Mouse (Mus musculus): ENCODE results near the gene Dok3. TPM values are rescaled to one million over a fixed set of nuclear protein-coding genes. Genes with fewer than 3 reads are reported as not detected.
"Not testable (repeated sequence)": the region's sequence is repeated elsewhere in the genome, so short reads cannot be mapped to it uniquely, and the experiment has no call there.

Gene Dok3
- polyA plus RNA-seq, 1 experiment from 2014 or later: 1.1 TPM

GRCm38 (mm10) chr13:55570286-55570973 lies 41.3 kb upstream of the Dok3 start:
- WGBS (ENCODE audit: insufficient replicate concordance): under 1% methylated on average over 47 of the region's 47 CpGs
- H3K4me1 ChIP-seq (ENCODE audit: control insufficient read depth, insufficient read depth, low read length): peaks cover 9% of the 10 kb centered on the region
- peak overlapping the region; percentile 87 for H3K27ac ChIP-seq (ENCODE audit: low read depth, low read length)
- H3K9me3 ChIP-seq (replicated peaks; ENCODE audit: control insufficient read depth, low read length): peaks cover 2% of the 10 kb centered on the region; the same call in 1 of the 2 replicates
- H3K27me3 ChIP-seq (ENCODE audit: control insufficient read depth, insufficient read depth, low read length): no peaks in the 10 kb centered on the region
- peak overlapping the region; percentile 96 for H3K9ac ChIP-seq (ENCODE audit: low read depth, low read length)
- no peaks in the 10 kb centered on the region for H3K36me3 ChIP-seq (ENCODE audit: control insufficient read depth, insufficient read depth, low read length)
- peak overlapping the region; percentile 97 for H3K4me3 ChIP-seq (ENCODE audit: low read depth, low read length)
- peak overlapping the region; percentile 81 for H3K4me2 ChIP-seq
- ATAC-seq (replicated peaks; ENCODE audit: insufficient number of reproducible peaks, low FRiP score, low TSS enrichment): peak; percentile 61

DNA sequence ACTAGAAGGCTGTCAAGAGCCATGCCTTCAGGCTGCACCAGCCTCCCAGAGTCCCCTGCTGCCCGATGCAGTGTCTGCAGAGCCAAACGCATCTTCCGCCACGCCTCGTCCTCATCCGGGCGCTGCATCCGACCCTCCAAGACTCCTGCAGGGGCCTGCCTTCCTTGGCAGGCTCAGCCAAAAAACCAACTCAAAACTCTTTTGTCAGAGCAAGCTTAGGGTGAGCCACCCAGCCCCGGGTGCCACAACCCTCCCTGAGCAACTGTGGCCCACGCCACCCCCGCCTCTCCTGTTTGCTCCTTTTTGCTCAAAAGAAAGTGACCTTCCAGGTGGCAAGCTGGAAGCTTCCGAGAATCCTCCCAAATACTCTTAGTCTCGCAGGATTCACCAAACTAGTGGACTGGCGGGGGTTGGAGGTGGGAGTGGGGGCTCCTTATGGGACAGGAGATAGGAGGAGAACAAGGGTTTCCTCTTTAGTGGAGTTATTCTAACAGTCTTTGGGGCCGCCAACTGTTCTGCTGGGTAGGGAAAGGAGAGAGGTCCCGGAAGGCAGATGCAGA lies 40.7 kb upstream of the Dok3 start:
- no peak for ATAC-seq (replicated peaks; ENCODE audit: insufficient number of reproducible peaks, low FRiP score, low TSS enrichment)
- Histone ChIP-seq H3K4me1 (ENCODE audit: control insufficient read depth, insufficient read depth, low read length) (peaks cover 9% of the 10 kb centered on the region), H3K4me2 (peak overlapping the region; percentile 81), H3K9ac (ENCODE audit: low read depth, low read length) (peak overlapping the region; percentile 96), H3K9me3 (replicated peaks; ENCODE audit: control insufficient read depth, low read length) (peaks cover 2% of the 10 kb centered on the region; the same call in 1 of the 2 replicates), H3K27me3 (ENCODE audit: control insufficient read depth, insufficient read depth, low read length) (no peaks in the 10 kb centered on the region), H3K36me3 (ENCODE audit: control insufficient read depth, insufficient read depth, low read length) (no peaks in the 10 kb centered on the region), H3K27ac (ENCODE audit: low read depth, low read length) (no peak overlapping the region), H3K4me3 (ENCODE audit: low read depth, low read length) (peak overlapping the region; percentile 97)
- WGBS (ENCODE audit: insufficient replicate concordance): 16% methylated on average over 16 of the region's 16 CpGs

GRCm38 (mm10) chr13:55568524-55568923 lies 39.4 kb upstream of the Dok3 start:
- H3K27me3 ChIP-seq (ENCODE audit: control insufficient read depth, insufficient read depth, low read length); H3K4me1 ChIP-seq (ENCODE audit: control insufficient read depth, insufficient read depth, low read length); ATAC-seq (replicated peaks; ENCODE audit: insufficient number of reproducible peaks, low FRiP score, low TSS enrichment); H3K9ac ChIP-seq (ENCODE audit: low read depth, low read length); H3K27ac ChIP-seq (ENCODE audit: low read depth, low read length); H3K9me3 ChIP-seq (replicated peaks; ENCODE audit: control insufficient read depth, low read length); H3K4me3 ChIP-seq (ENCODE audit: low read depth, low read length); H3K36me3 ChIP-seq (ENCODE audit: control insufficient read depth, insufficient read depth, low read length); H3K4me2 ChIP-seq: not testable (repeated sequence)
- WGBS (ENCODE audit: insufficient replicate concordance): 80% methylated on average over 4 of the region's 4 CpGs

- Histone ChIP-seq H3K4me2 (no peak overlapping the region), H3K9me3 (replicated peaks; ENCODE audit: control insufficient read depth, low read length) (no peaks in the 10 kb centered on the region), H3K9ac (ENCODE audit: low read depth, low read length) (no peak overlapping the region), H3K4me1 (ENCODE audit: control insufficient read depth, insufficient read depth, low read length) (peaks cover 9% of the 10 kb centered on the region), H3K27me3 (ENCODE audit: control insufficient read depth, insufficient read depth, low read length) (no peaks in the 10 kb centered on the region), H3K27ac (ENCODE audit: low read depth, low read length) (no peak overlapping the region), H3K4me3 (ENCODE audit: low read depth, low read length) (no peak overlapping the region), H3K36me3 (ENCODE audit: control insufficient read depth, insufficient read depth, low read length) (no peaks in the 10 kb centered on the region)
- no peak for ATAC-seq (replicated peaks; ENCODE audit: insufficient number of reproducible peaks, low FRiP score, low TSS enrichment)
- 86% methylated on average over 2 of the region's 2 CpGs for WGBS (ENCODE audit: insufficient replicate concordance)
These were observed 38.9 kb upstream of the Dok3 start for GRCm38 (mm10) chr13:55567949-55568348.

GRCm38 (mm10) chr13:55567001-55567400 lies 37.9 kb upstream of the Dok3 start:
- WGBS (ENCODE audit: insufficient replicate concordance): 86% methylated on average over 6 of the region's 6 CpGs
- no peaks in the 10 kb centered on the region for H3K36me3 ChIP-seq (ENCODE audit: control insufficient read depth, insufficient read depth, low read length)
- no peak for ATAC-seq (replicated peaks; ENCODE audit: insufficient number of reproducible peaks, low FRiP score, low TSS enrichment)
- no peaks in the 10 kb centered on the region for H3K27me3 ChIP-seq (ENCODE audit: control insufficient read depth, insufficient read depth, low read length)
- H3K27ac ChIP-seq (ENCODE audit: low read depth, low read length): no peak overlapping the region
- H3K9me3 ChIP-seq (replicated peaks; ENCODE audit: control insufficient read depth, low read length): no peaks in the 10 kb centered on the region
- H3K4me2 ChIP-seq: no peak overlapping the region
- H3K4me3 ChIP-seq (ENCODE audit: low read depth, low read length): no peak overlapping the region
- no peak overlapping the region for H3K9ac ChIP-seq (ENCODE audit: low read depth, low read length)
- peaks cover 9% of the 10 kb centered on the region for H3K4me1 ChIP-seq (ENCODE audit: control insufficient read depth, insufficient read depth, low read length)

GRCm38 (mm10) chr13:55563266-55563879 lies 34.3 kb upstream of the Dok3 start:
- H3K27me3 ChIP-seq (ENCODE audit: control insufficient read depth, insufficient read depth, low read length): no peaks in the 10 kb centered on the region
- H3K4me1 ChIP-seq (ENCODE audit: control insufficient read depth, insufficient read depth, low read length): no peaks in the 10 kb centered on the region
- H3K27ac ChIP-seq (ENCODE audit: low read depth, low read length): no peak overlapping the region
- ATAC-seq (replicated peaks; ENCODE audit: insufficient number of reproducible peaks, low FRiP score, low TSS enrichment): no peak
- peaks cover 5% of the 10 kb centered on the region for H3K36me3 ChIP-seq (ENCODE audit: control insufficient read depth, insufficient read depth, low read length)
- 87% methylated on average over 7 of the region's 7 CpGs for WGBS (ENCODE audit: insufficient replicate concordance)
- no peak overlapping the region for H3K9ac ChIP-seq (ENCODE audit: low read depth, low read length)
- H3K4me2 ChIP-seq: no peak overlapping the region
- H3K4me3 ChIP-seq (ENCODE audit: low read depth, low read length): no peak overlapping the region
- no peaks in the 10 kb centered on the region for H3K9me3 ChIP-seq (replicated peaks; ENCODE audit: control insufficient read depth, low read length)

GRCm38 (mm10) chr13:55557499-55557898 lies 28.4 kb upstream of the Dok3 start:
- Histone ChIP-seq H3K36me3 (ENCODE audit: control insufficient read depth, insufficient read depth, low read length) (peaks cover 7% of the 10 kb centered on the region), H3K27me3 (ENCODE audit: control insufficient read depth, insufficient read depth, low read length) (no peaks in the 10 kb centered on the region), H3K4me3 (ENCODE audit: low read depth, low read length) (no peak overlapping the region), H3K4me2 (no peak overlapping the region), H3K27ac (ENCODE audit: low read depth, low read length) (no peak overlapping the region), H3K9me3 (replicated peaks; ENCODE audit: control insufficient read depth, low read length) (no peaks in the 10 kb centered on the region), H3K9ac (ENCODE audit: low read depth, low read length) (no peak overlapping the region), H3K4me1 (ENCODE audit: control insufficient read depth, insufficient read depth, low read length) (no peaks in the 10 kb centered on the region)
- ATAC-seq (replicated peaks; ENCODE audit: insufficient number of reproducible peaks, low FRiP score, low TSS enrichment): no peak
- 82% methylated on average over 6 of the region's 6 CpGs for WGBS (ENCODE audit: insufficient replicate concordance)

- peaks cover 3% of the 10 kb centered on the region; the same call in 1 of the 2 replicates for H3K36me3 ChIP-seq (ENCODE audit: control insufficient read depth, insufficient read depth, low read length)
These were observed 26.8 kb upstream of the Dok3 start for GRCm38 (mm10) chr13:55555921-55556320.

More at GRCm38 (mm10) chr13:55555921-55556320, 26.8 kb upstream of the Dok3 start:
- Histone ChIP-seq H3K4me2 (no peak overlapping the region), H3K27ac (ENCODE audit: low read depth, low read length) (no peak overlapping the region), H3K9me3 (replicated peaks; ENCODE audit: control insufficient read depth, low read length) (no peaks in the 10 kb centered on the region), H3K9ac (ENCODE audit: low read depth, low read length) (no peak overlapping the region), H3K4me3 (ENCODE audit: low read depth, low read length) (no peak overlapping the region), H3K27me3 (ENCODE audit: control insufficient read depth, insufficient read depth, low read length) (no peaks in the 10 kb centered on the region), H3K4me1 (ENCODE audit: control insufficient read depth, insufficient read depth, low read length) (no peaks in the 10 kb centered on the region)
- WGBS (ENCODE audit: insufficient replicate concordance): 89% methylated on average over 9 of the region's 9 CpGs
- ATAC-seq (replicated peaks; ENCODE audit: insufficient number of reproducible peaks, low FRiP score, low TSS enrichment): no peak
